Mouse (Mus musculus) cortical plate, adult 2 months (tissue): Measurements from ENCODE around the gene Scgb2a2.

ENCODE experiments used
- CTCF ChIP-seq: fragments of 200-500 bp; IDR thresholded peaks from 2 replicates; pipeline ENCODE4 v1.5.1; 2011; ENCODE audit warnings: mild to moderate bottlenecking, control low read depth, low read length; ENCODE audit not compliant: insufficient read depth; ENCODE audit errors: extremely low read depth
- POLR2A ChIP-seq: fragments of 200-500 bp; IDR thresholded peaks from 2 replicates; pipeline ENCODE4 v1.6.1; 2011; ENCODE audit warnings: mild to moderate bottlenecking, low read length, control low read depth; ENCODE audit not compliant: insufficient read depth; ENCODE audit errors: extremely low read depth

- TF ChIP-seq POLR2A (no peak), CTCF (no peak)
These were observed 52.4 kb downstream of the Scgb2a2 start for GRCm38 (mm10) chr19:9899780-9900146.
